Mouse (Mus musculus) embryonic fibroblast, embryonic 13.5 days (primary cell): ENCODE measurements around the gene Pitpnc1. TPM values are rescaled to one million over a fixed set of nuclear protein-coding genes. Genes with fewer than 3 reads are reported as not detected.

Experiments used
- H3K27ac ChIP-seq: 2 replicates; pipeline ENCODE4 v1.5.1; 2012; ENCODE audit warnings: low read length, control low read depth, inconsistent platforms; ENCODE audit not compliant: insufficient read depth
- H3K4me1 ChIP-seq: 2 replicates; pipeline ENCODE4 v1.6.1; 2011; ENCODE audit warnings: low read length; ENCODE audit not compliant: control insufficient read depth, insufficient read depth
- H3K4me3 ChIP-seq: 2 replicates; pipeline ENCODE4 v1.5.1; 2011; ENCODE audit warnings: mild to moderate bottlenecking, control low read depth, low read length; ENCODE audit not compliant: insufficient read depth
- CTCF ChIP-seq: IDR thresholded peaks from 2 replicates; pipeline ENCODE4 v1.5.1; 2011; ENCODE audit warnings: mild to moderate bottlenecking, control low read depth, low read length, moderate library complexity, borderline replicate concordance; ENCODE audit not compliant: insufficient read depth
- POLR2A ChIP-seq: IDR thresholded peaks from 2 replicates; pipeline ENCODE4 v1.6.1; 2011; ENCODE audit warnings: low read depth, mild to moderate bottlenecking, control low read depth, low read length, moderate library complexity
- polyA plus RNA-seq: library from polyadenylated mRNA; stranded (reverse); fragments of >200 nt; gene quantifications from 2 replicates; pipeline ENCODE4 v1.2.4, GENCODE M21; 2011; ENCODE audit warnings: low read depth; ENCODE audit not compliant: missing spikeins, insufficient read length

Pitpnc1 gene
- polyA plus RNA-seq, 1 experiment = 19.8 TPM

- Histone ChIP-seq H3K27ac (no peak overlapping the region), H3K4me1 (no peaks in the 10 kb centered on the region), H3K4me3 (no peak overlapping the region)
- no peak for TF ChIP-seq CTCF
- TF ChIP-seq POLR2A = no peak
These were observed 27.1 kb downstream of the Pitpnc1 start for GRCm38 (mm10) chr11:107443121-107444095.

- H3K4me3 ChIP-seq = no peak overlapping the region
- TF ChIP-seq CTCF = no peak
- TF ChIP-seq POLR2A = no peak
- no peaks in the 10 kb centered on the region for H3K4me1 ChIP-seq
- H3K27ac ChIP-seq = no peak overlapping the region
These were observed 29.4 kb downstream of the Pitpnc1 start for GRCm38 (mm10) chr11:107441050-107441449.

- Histone ChIP-seq H3K27ac (no peak overlapping the region), H3K4me1 (no peaks in the 10 kb centered on the region), H3K4me3 (no peak overlapping the region)
- TF ChIP-seq POLR2A (no peak), CTCF (no peak)
These were observed 32.4 kb downstream of the Pitpnc1 start for GRCm38 (mm10) chr11:107438140-107438539.

GRCm38 (mm10) chr11:107437723-107438122, 32.8 kb downstream of the Pitpnc1 start:
- TF ChIP-seq POLR2A (no peak), CTCF (no peak)
- Histone ChIP-seq H3K4me1 (no peaks in the 10 kb centered on the region), H3K27ac (no peak overlapping the region), H3K4me3 (no peak overlapping the region)

- Histone ChIP-seq H3K4me1 (no peaks in the 10 kb centered on the region), H3K27ac (no peak overlapping the region)
- no peak for TF ChIP-seq POLR2A
- no peak for TF ChIP-seq CTCF
These were observed 34.6 kb downstream of the Pitpnc1 start for GRCm38 (mm10) chr11:107435776-107436449.

GRCm38 (mm10) chr11:107431197-107431965, 39.1 kb downstream of the Pitpnc1 start:
- Histone ChIP-seq H3K4me1 (peaks cover 2% of the 10 kb centered on the region; the same call in 1 of the 2 replicates), H3K27ac (no peak overlapping the region), H3K4me3 (no peak overlapping the region)
- TF ChIP-seq CTCF = no peak
- TF ChIP-seq POLR2A = no peak

More at GRCm38 (mm10) chr11:107435776-107436449, 34.6 kb downstream of the Pitpnc1 start:
- no peak overlapping the region for H3K4me3 ChIP-seq

GRCm38 (mm10) chr11:107428011-107428410, 42.5 kb downstream of the Pitpnc1 start:
- Histone ChIP-seq H3K27ac (no peak overlapping the region), H3K4me1 (peaks cover 2% of the 10 kb centered on the region; the same call in 1 of the 2 replicates), H3K4me3 (no peak overlapping the region)
- TF ChIP-seq CTCF (no peak), POLR2A (no peak)

- TF ChIP-seq POLR2A (no peak), CTCF (no peak)
- Histone ChIP-seq H3K4me3 (no peak overlapping the region), H3K27ac (no peak overlapping the region), H3K4me1 (peaks cover 2% of the 10 kb centered on the region; the same call in 1 of the 2 replicates)
These were observed 46.3 kb downstream of the Pitpnc1 start for GRCm38 (mm10) chr11:107424176-107424575.

- H3K27ac ChIP-seq = no peak overlapping the region
- TF ChIP-seq POLR2A = no peak
- H3K4me1 ChIP-seq = no peaks in the 10 kb centered on the region
- H3K4me3 ChIP-seq = no peak overlapping the region
These were observed 48.1 kb downstream of the Pitpnc1 start for GRCm38 (mm10) chr11:107422356-107422754.
